Mouse (Mus musculus) hindbrain, embryonic 10.5 days (tissue): ENCODE results near the gene Slc9a5. TPM values are rescaled to one million over a fixed set of nuclear protein-coding genes. Genes with fewer than 3 reads are reported as not detected.

ENCODE experiments used
- DNase-seq: peaks from one replicate; pipeline ENCODE4 v3.0.0-alpha.2; 2017; ENCODE audit warnings: low spot score
- H3K27ac ChIP-seq: fragments of 300-500 bp; sonication (generic); 2 replicates; pipeline ENCODE4 v1.5.1; 2016; ENCODE audit warnings: mild to moderate bottlenecking, moderate library complexity
- H3K27me3 ChIP-seq: fragments of 300-500 bp; sonication (generic); 2 replicates; pipeline ENCODE4 v1.6.1; 2016; ENCODE audit warnings: mild to moderate bottlenecking; ENCODE audit not compliant: poor library complexity, insufficient read depth, severe bottlenecking
- H3K36me3 ChIP-seq: fragments of 300-500 bp; sonication (generic); 2 replicates; pipeline ENCODE4 v1.6.1; 2016; ENCODE audit warnings: mild to moderate bottlenecking, moderate library complexity
- H3K4me1 ChIP-seq: fragments of 300-500 bp; sonication (generic); replicated peaks from 2 replicates; pipeline ENCODE4 v1.6.1; 2016; ENCODE audit warnings: mild to moderate bottlenecking
- H3K4me3 ChIP-seq: fragments of 300-500 bp; sonication (generic); 2 replicates; pipeline ENCODE4 v1.5.1; 2016; ENCODE audit warnings: mild to moderate bottlenecking, moderate library complexity
- H3K9me3 ChIP-seq: fragments of 300-500 bp; sonication (generic); 2 replicates; pipeline ENCODE4 v1.6.1; 2016; ENCODE audit warnings: mild to moderate bottlenecking, moderate library complexity
- WGBS: fragments of 180-500 bp; shearing (Covaris S2); methylation state at CpG from one replicate; pipeline ENCODE4 v1.1.7; 2016; 5-methylcytosine and 5-hydroxymethylcytosine counted together
- polyA plus RNA-seq: library from polyadenylated mRNA; unstranded; fragments of >200 nt; fragmentation: Nextera tagmentation; extraction: Ambion mirVana; gene quantifications from 2 replicates; pipeline ENCODE4 v1.2.1, GENCODE M21; 2016

Slc9a5 gene
- polyA plus RNA-seq = 4.1 and 4.3 TPM in 2 replicates

GRCm38 (mm10) chr8:105348450-105349095 is at the start of gene Slc9a5:
Gene Slc9a5 (plus strand): TSS chr8:105348843.
- Histone ChIP-seq H3K27me3 (peaks cover 33% of the 10 kb centered on the region), H3K4me1 (peaks cover 71% of the 10 kb centered on the region), H3K9me3 (no peaks in the 10 kb centered on the region), H3K36me3 (no peaks in the 10 kb centered on the region), H3K27ac (peak within 1 kb of the TSS; percentile 90), H3K4me3 (peak within 1 kb of the TSS; percentile 72)
- peak; percentile 83 for DNase-seq
- under 1% methylated on average over 34 of the region's 34 CpGs for WGBS

- Histone ChIP-seq H3K27ac (no peak overlapping the region), H3K27me3 (0 out of 2 replicates have a peak, but pooled peaks cover 6% of the 10 kb centered on the region), H3K36me3 (peaks cover 66% of the 10 kb centered on the region), H3K9me3 (no peaks in the 10 kb centered on the region), H3K4me1 (peaks cover 32% of the 10 kb centered on the region), H3K4me3 (no peak overlapping the region)
- no peak for DNase-seq
- whole genome bisulfite sequencing = 97% methylated on average over 8 of the region's 8 CpGs
Observed at GRCm38 (mm10) chr8:105299962-105300361, 48.7 kb upstream of the Slc9a5 start.

- H3K36me3 ChIP-seq = peaks cover 86% of the 10 kb centered on the region
Observed at GRCm38 (mm10) chr8:105303396-105303795, 45.2 kb upstream of the Slc9a5 start.

GRCm38 (mm10) chr8:105303874-105304273 is 44.8 kb upstream of the Slc9a5 start:
- peaks cover 28% of the 10 kb centered on the region for H3K4me1 ChIP-seq
- no peaks in the 10 kb centered on the region for H3K27me3 ChIP-seq
- H3K27ac ChIP-seq = no peak overlapping the region
- DNase-seq = no peak
- 91% methylated on average over 9 of the region's 9 CpGs for WGBS
- no peaks in the 10 kb centered on the region for H3K9me3 ChIP-seq
- peaks cover 86% of the 10 kb centered on the region for H3K36me3 ChIP-seq
- H3K4me3 ChIP-seq = no peak overlapping the region

More at GRCm38 (mm10) chr8:105303396-105303795, 45.2 kb upstream of the Slc9a5 start:
- Histone ChIP-seq H3K9me3 (no peaks in the 10 kb centered on the region), H3K27me3 (no peaks in the 10 kb centered on the region), H3K4me1 (peaks cover 33% of the 10 kb centered on the region), H3K4me3 (no peak overlapping the region), H3K27ac (no peak overlapping the region)
- DNase-seq = no peak
- 88% methylated on average over 8 of the region's 8 CpGs for WGBS

- Histone ChIP-seq H3K27ac (no peak overlapping the region), H3K27me3 (no peaks in the 10 kb centered on the region), H3K9me3 (no peaks in the 10 kb centered on the region), H3K36me3 (peaks cover 88% of the 10 kb centered on the region), H3K4me3 (no peak overlapping the region), H3K4me1 (peaks cover 25% of the 10 kb centered on the region)
- DNase-seq = no peak
- WGBS = 83% methylated on average over 9 of the region's 9 CpGs
Observed at GRCm38 (mm10) chr8:105304325-105305210, 44.1 kb upstream of the Slc9a5 start.

- DNase-seq = peak; percentile 51
- Histone ChIP-seq H3K27me3 (no peaks in the 10 kb centered on the region), H3K36me3 (peaks cover 88% of the 10 kb centered on the region), H3K27ac (peak within 1 kb of the TSS; percentile 64), H3K4me1 (peaks cover 21% of the 10 kb centered on the region), H3K4me3 (peak within 1 kb of the TSS; percentile 38), H3K9me3 (no peaks in the 10 kb centered on the region)
- 8% methylated on average over 29 of the region's 30 CpGs for WGBS
Observed at GRCm38 (mm10) chr8:105305211-105306145, 43.2 kb upstream of the Slc9a5 start, which contains the start of gene Elmo3. Gene Elmo3 (plus strand): TSS chr8:105305601.

GRCm38 (mm10) chr8:105306146-105306691 is 42.4 kb upstream of the Slc9a5 start:
- Histone ChIP-seq H3K4me3 (peak overlapping the region; percentile 38), H3K4me1 (peaks cover 21% of the 10 kb centered on the region), H3K36me3 (peaks cover 88% of the 10 kb centered on the region), H3K27ac (peak overlapping the region; percentile 64), H3K27me3 (no peaks in the 10 kb centered on the region), H3K9me3 (no peaks in the 10 kb centered on the region)
- DNase-seq = no peak
- 62% methylated on average over 5 of the region's 5 CpGs for WGBS

- Histone ChIP-seq H3K4me1 (peaks cover 21% of the 10 kb centered on the region), H3K36me3 (peaks cover 88% of the 10 kb centered on the region), H3K9me3 (no peaks in the 10 kb centered on the region), H3K27ac (no peak overlapping the region), H3K27me3 (no peaks in the 10 kb centered on the region), H3K4me3 (no peak overlapping the region)
- no peak for DNase-seq
- 94% methylated on average over 13 of the region's 13 CpGs for WGBS
Observed at GRCm38 (mm10) chr8:105307670-105308069, 41.0 kb upstream of the Slc9a5 start.

- Histone ChIP-seq H3K36me3 (peaks cover 88% of the 10 kb centered on the region), H3K27ac (no peak overlapping the region), H3K27me3 (no peaks in the 10 kb centered on the region), H3K9me3 (no peaks in the 10 kb centered on the region), H3K4me3 (no peak overlapping the region), H3K4me1 (peaks cover 21% of the 10 kb centered on the region)
- 93% methylated on average over 10 of the region's 10 CpGs for WGBS
- no peak for DNase-seq
Observed at GRCm38 (mm10) chr8:105308428-105308827, 40.2 kb upstream of the Slc9a5 start.

- 85% methylated on average over 15 of the region's 15 CpGs for WGBS
- Histone ChIP-seq H3K9me3 (no peaks in the 10 kb centered on the region), H3K4me3 (no peak overlapping the region), H3K4me1 (peaks cover 21% of the 10 kb centered on the region), H3K27ac (no peak overlapping the region), H3K27me3 (no peaks in the 10 kb centered on the region), H3K36me3 (peaks cover 88% of the 10 kb centered on the region)
- DNase-seq = no peak
Observed at GRCm38 (mm10) chr8:105309142-105309847, 39.3 kb upstream of the Slc9a5 start.

GRCm38 (mm10) chr8:105310118-105310517 is 38.5 kb upstream of the Slc9a5 start:
- no peak overlapping the region for H3K27ac ChIP-seq
- H3K36me3 ChIP-seq = peaks cover 88% of the 10 kb centered on the region
- peaks cover 15% of the 10 kb centered on the region for H3K4me1 ChIP-seq
- no peak for DNase-seq
- no peaks in the 10 kb centered on the region for H3K27me3 ChIP-seq
- 86% methylated on average over 8 of the region's 8 CpGs for WGBS
- H3K9me3 ChIP-seq = no peaks in the 10 kb centered on the region
- no peak overlapping the region for H3K4me3 ChIP-seq
